ENCODE assay signal across 11 mouse cellular contexts in the genomic region with DNA sequence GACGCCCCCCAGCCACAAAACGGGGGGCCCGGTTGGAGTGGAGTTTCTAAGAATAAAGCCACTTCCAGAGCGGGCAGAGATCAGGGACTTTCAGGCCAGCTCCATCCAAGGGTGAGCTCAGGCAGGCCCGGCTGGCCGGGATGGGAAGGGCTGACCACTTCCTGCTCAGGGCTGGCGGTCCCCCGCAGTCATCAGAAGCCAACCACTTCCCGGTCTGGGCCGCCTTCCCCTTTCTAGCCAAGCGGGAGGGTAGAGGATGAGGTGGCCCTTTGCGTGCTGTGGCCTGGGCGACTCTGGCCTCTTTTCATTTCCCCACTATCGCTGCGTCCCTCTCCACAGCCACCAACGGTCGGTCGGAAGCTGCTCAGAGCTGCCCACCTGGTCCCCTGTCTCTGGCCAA. TPM values are rescaled to one million over a fixed set of nuclear protein-coding genes. Genes with fewer than 3 reads are reported as not detected.
A peak's percentile ranks its signal among the peaks of the same experiment; 100 is the strongest.
DNase-seq lines count a peak whose midpoint lies in the region; ATAC-seq and TF ChIP-seq lines count a peak whose summit lies in the region.
"Had no signal": no experiment of that assay in that cellular context is flagged by ENCODE, and none has a peak within 500 bp of the region (broad histone marks: within the 10 kb centered on the region; RNA-seq: fewer than 3 reads in every experiment).

No protein-coding gene starts in this region.

- no peaks in the 10 kb centered on the region; the same call in 1 of the 2 replicates for H3K27me3 ChIP-seq in limb, embryonic 10.5 days (ENCODE audit: low read depth, poor library complexity, severe bottlenecking)
- H3K27me3 ChIP-seq in small intestine, adult 2 months (ENCODE audit: control insufficient read depth, insufficient read depth, low read length): no peaks in the 10 kb centered on the region
- 0 out of 2 replicates have a peak, but pooled peaks cover 8% of the 10 kb centered on the region for H3K27me3 ChIP-seq in neural tube, embryonic 15.5 days (replicated peaks)
- H3K27me3 ChIP-seq: forebrain, embryonic 12.5 days had no signal

- H3K36me3 ChIP-seq in limb, embryonic 10.5 days: no peaks in the 10 kb centered on the region
- H3K36me3 ChIP-seq in small intestine, adult 2 months (ENCODE audit: control insufficient read depth, insufficient read depth, low read length): no peaks in the 10 kb centered on the region
- H3K36me3 ChIP-seq in neural tube, embryonic 15.5 days: no peaks in the 10 kb centered on the region
- H3K36me3 ChIP-seq: forebrain, embryonic 12.5 days had no signal

- TF ChIP-seq CTCF in small intestine, adult 2 months (IDR thresholded peaks at IDR 0.05; ENCODE audit: extremely low read depth, insufficient read length, insufficient replicate concordance, low read depth, low read length): no peak

- H3K4me3 ChIP-seq in limb, embryonic 10.5 days: no peak overlapping the region
- no peak overlapping the region for H3K4me3 ChIP-seq in small intestine, adult 2 months (ENCODE audit: low read depth, low read length)
- no peak overlapping the region for H3K4me3 ChIP-seq in neural tube, embryonic 15.5 days (replicated peaks)
- H3K4me3 ChIP-seq: forebrain, embryonic 12.5 days had no signal

- no peaks in the 10 kb centered on the region for H3K9me3 ChIP-seq in limb, embryonic 10.5 days (replicated peaks)
- H3K9me3 ChIP-seq in neural tube, embryonic 15.5 days (replicated peaks): no peaks in the 10 kb centered on the region
- H3K9me3 ChIP-seq: forebrain, embryonic 12.5 days had no signal

- H3K9ac ChIP-seq in neural tube, embryonic 15.5 days (replicated peaks): no peak overlapping the region
- H3K9ac ChIP-seq: forebrain, embryonic 12.5 days; lung, embryonic 14.5 days had no signal

- TF ChIP-seq POLR2A in small intestine, adult 2 months (IDR thresholded peaks at IDR 0.05; ENCODE audit: low read depth, low read length): no peak

- H3K4me2 ChIP-seq in neural tube, embryonic 15.5 days: no peak overlapping the region
- H3K4me2 ChIP-seq: forebrain, embryonic 12.5 days; lung, embryonic 14.5 days had no signal

- WGBS in limb, embryonic 10.5 days: 71% methylated on average over 18 of the region's 18 CpGs
- WGBS in small intestine, adult 2 months: 74% methylated on average over 18 of the region's 18 CpGs
- WGBS in neural tube, embryonic 15.5 days: 82% methylated on average over 18 of the region's 18 CpGs

- DNase-seq in gastrocnemius, adult 18-20 months (ENCODE audit: low spot score): peak; percentile 11
- no peak for DNase-seq in gastrocnemius, postnatal 4 days (ENCODE audit: low spot score in 2 of 2)
- peak; percentile 32 for DNase-seq in right cerebral cortex, postnatal 14 days
- DNase-seq in right cerebral cortex, postnatal 25 days: no peak
- no peak for DNase-seq in limb, embryonic 10.5 days (ENCODE audit: low spot score)
- DNase-seq in cerebellum, adult 9-11 months: no peak
- DNase-seq: lung, embryonic 14.5 days had no signal

- peak overlapping the region; percentile 57; the same call in 1 of the 2 replicates for H3K27ac ChIP-seq in limb, embryonic 10.5 days
- H3K27ac ChIP-seq in small intestine, adult 2 months (ENCODE audit: insufficient read depth, low read depth, low read length): peak overlapping the region; percentile 26; the same call in 1 of the 2 replicates
- H3K27ac ChIP-seq in neural tube, embryonic 15.5 days (replicated peaks): no peak overlapping the region
- H3K27ac ChIP-seq: forebrain, embryonic 12.5 days; kidney, postnatal 0 days had no signal

- peaks cover 20% of the 10 kb centered on the region for H3K4me1 ChIP-seq in limb, embryonic 10.5 days
- H3K4me1 ChIP-seq in small intestine, adult 2 months (ENCODE audit: control insufficient read depth, insufficient read depth, insufficient read length, low read length): peaks cover 4% of the 10 kb centered on the region; the same call in 1 of the 2 replicates
- H3K4me1 ChIP-seq in neural tube, embryonic 15.5 days: 0 out of 2 replicates have a peak, but pooled peaks cover 2% of the 10 kb centered on the region
- H3K4me1 ChIP-seq: forebrain, embryonic 12.5 days had no signal

- ATAC-seq in neural tube, embryonic 15.5 days (ENCODE audit: low FRiP score): no peak

RNA-seq across cellular contexts. Expression of a gene that starts 50.6 kb away (rescaled TPM):
- under 1 TPM; 0.05 to 0.07 TPM for total RNA-seq in gastrocnemius, adult 18-20 months (2021)
- under 1 TPM; 0.34 to 0.49 TPM for total RNA-seq in gastrocnemius, postnatal 4 days (2021)
- 0.05 and 0.08 TPM in 2 replicates for polyA plus RNA-seq in limb, embryonic 10.5 days (2016; fragmentation: Nextera tagmentation; extraction: Ambion mirVana)
- polyA plus RNA-seq in small intestine, adult 2 months (2012; rRNA removed): 7.2 and 23.7 TPM in 2 replicates
- 0.19 and 1.1 TPM in 2 replicates for polyA plus RNA-seq in neural tube, embryonic 15.5 days (2015; fragmentation: Nextera tagmentation; extraction: Ambion mirVana)

Comparison
In these comparisons a context has a peak if more than half of its experiments do, and no peak if none do; other contexts are left out.
1. DNase-seq: peak in gastrocnemius, adult 18-20 months (single experiment) and right cerebral cortex, postnatal 14 days (single experiment); none in gastrocnemius, postnatal 4 days (0 of 2), right cerebral cortex, postnatal 25 days (single experiment), limb, embryonic 10.5 days (single experiment) and cerebellum, adult 9-11 months (single experiment).